Mouse (Mus musculus) heart, adult 2 months (tissue): ENCODE data around the gene Itih1. TPM values are rescaled to one million over a fixed set of nuclear protein-coding genes. Genes with fewer than 3 reads are reported as not detected.
A peak's percentile ranks its signal among the peaks of the same experiment; 100 is the strongest.

ENCODE experiments used
- DNase-seq, 2 experiments: peaks; one replicate each; pipeline ENCODE4 v3.0.0; 2021
- H3K27ac ChIP-seq: fragments of 200-600 bp; 2 replicates; pipeline ENCODE4 v1.8.1; 2022
- H3K27me3 ChIP-seq: fragments of 200-500 bp; 2 replicates; pipeline ENCODE4 v1.6.1; 2012; ENCODE audit warnings: mild to moderate bottlenecking, low read length, inconsistent platforms, mixed read lengths; ENCODE audit not compliant: control insufficient read depth, insufficient read depth
- H3K36me3 ChIP-seq: fragments of 200-500 bp; 2 replicates; pipeline ENCODE4 v1.6.1; 2012; ENCODE audit warnings: low read length, inconsistent platforms; ENCODE audit not compliant: control insufficient read depth, insufficient read depth
- H3K4me1 ChIP-seq: fragments of 200-500 bp; 2 replicates; pipeline ENCODE4 v1.6.1; 2011; ENCODE audit warnings: low read length; ENCODE audit not compliant: control insufficient read depth, insufficient read depth
- H3K4me3 ChIP-seq: fragments of 200-600 bp; 2 replicates; pipeline ENCODE4 v1.8.1; 2022
- H3K79me2 ChIP-seq: fragments of 200-500 bp; replicated peaks from 2 replicates; pipeline ENCODE4 v1.6.1; 2012; ENCODE audit warnings: mild to moderate bottlenecking, inconsistent platforms, low read length, moderate library complexity, mixed read lengths; ENCODE audit not compliant: control insufficient read depth, insufficient read depth
- H3K9ac ChIP-seq: fragments of 200-500 bp; 2 replicates; pipeline ENCODE4 v1.6.1; 2012; ENCODE audit warnings: low read depth, mild to moderate bottlenecking, control low read depth, inconsistent platforms, low read length, mixed read lengths
- CTCF ChIP-seq: fragments of 200-600 bp; IDR thresholded peaks from 2 replicates; pipeline ENCODE4 v1.8.1; 2022; ENCODE audit warnings: antibody characterized with exemption, mild to moderate bottlenecking, moderate library complexity
- EP300 ChIP-seq: fragments of 200-500 bp; IDR thresholded peaks from 2 replicates; pipeline ENCODE4 v1.6.1; 2011; ENCODE audit warnings: low read depth, low read length, control low read depth; ENCODE audit not compliant: insufficient read depth
- POLR2A ChIP-seq: fragments of 200-500 bp; IDR thresholded peaks from 2 replicates; pipeline ENCODE4 v1.6.1; 2011; ENCODE audit warnings: mild to moderate bottlenecking, low read depth, low read length, control low read depth; ENCODE audit not compliant: insufficient read depth
- WGBS: fragments of 180-500 bp; shearing (Covaris S2); methylation state at CpG from one replicate; pipeline ENCODE4 v1.1.7; 2018; 5-methylcytosine and 5-hydroxymethylcytosine counted together
- intact Hi-C: fragments of 180-260 bp; cut with DNase I; formaldehyde crosslinking; loops from one replicate; pipeline ENCODE4 v1.15.1; 2025
- polyA plus RNA-seq: library from polyadenylated mRNA; depleted of rRNA; stranded (reverse); fragments of >200 nt; gene quantifications from 2 replicates; pipeline ENCODE4 v1.2.3, GENCODE M21; 2012
- total RNA-seq, 2 experiments: library from RNA; stranded (reverse); gene quantifications; 2 replicates each; pipeline ENCODE4 v1.2.3; 2021

Itih1 gene
- total and polyA plus RNA-seq, 3 experiments: 0.04 TPM; not detected in 2

GRCm38 (mm10) chr14:30951154-30951825 lies 8.2 kb upstream of the Itih1 start, which contains the start of gene Nek4:
Gene Nek4 (plus strand): TSS chr14:30951377.
- H3K4me3 ChIP-seq: peak within 1 kb of the TSS; percentile 98
- H3K36me3 ChIP-seq: no peaks in the 10 kb centered on the region
- under 1% methylated on average over 57 of the region's 57 CpGs for WGBS
- H3K27me3 ChIP-seq: no peaks in the 10 kb centered on the region
- peak; percentile 74 for TF ChIP-seq POLR2A
- peak; percentile 52 for TF ChIP-seq CTCF
- peak; percentile 67; the same call in 1 of the 2 replicates for TF ChIP-seq EP300
- no peaks in the 10 kb centered on the region for H3K79me2 ChIP-seq
- intact Hi-C loops: loop anchor here (2.0 kb wide), 1 partner anchor 124 kb away; no protein-coding TSS in a partner anchor
- peak within 1 kb of the TSS; percentile 96 for H3K9ac ChIP-seq
- H3K4me1 ChIP-seq: peaks cover 2% of the 10 kb centered on the region
- H3K27ac ChIP-seq: peak within 1 kb of the TSS; percentile 79
- DNase-seq: peak; percentile 94 to 98

GRCm38 (mm10) chr14:30949986-30950385 lies 6.9 kb upstream of the Itih1 start:
- TF ChIP-seq CTCF (0 out of 2 replicates have a peak, but pooled peaks have one; percentile 0), EP300 (no peak)
- peaks cover 2% of the 10 kb centered on the region for H3K4me1 ChIP-seq
- H3K79me2 ChIP-seq: no peaks in the 10 kb centered on the region
- no peak overlapping the region for H3K9ac ChIP-seq
- 93% methylated on average over 10 of the region's 10 CpGs for WGBS
- no peak for DNase-seq
- intact Hi-C loops: loop anchor here (2.0 to 10.0 kb wide), 3 partner anchors 68 to 235 kb away; partner anchors contain the start of gene Sfmbt1
- no peaks in the 10 kb centered on the region for H3K36me3 ChIP-seq
- no peak overlapping the region for H3K4me3 ChIP-seq
- H3K27me3 ChIP-seq: no peaks in the 10 kb centered on the region
- H3K27ac ChIP-seq: no peak overlapping the region

GRCm38 (mm10) chr14:30944745-30945144 lies 1.7 kb upstream of the Itih1 start:
- no peaks in the 10 kb centered on the region for H3K4me1 ChIP-seq
- H3K9ac ChIP-seq: no peak overlapping the region
- intact Hi-C loops: loop anchor here (2.0 to 10.0 kb wide), 3 partner anchors 62 to 230 kb away; partner anchors contain the start of gene Sfmbt1
- no peak for DNase-seq
- H3K27me3 ChIP-seq: no peaks in the 10 kb centered on the region; the same call in 1 of the 2 replicates
- H3K4me3 ChIP-seq: no peak overlapping the region
- WGBS: 88% methylated on average over 2 of the region's 2 CpGs
- no peak overlapping the region; the same call in 1 of the 2 replicates for H3K27ac ChIP-seq
- no peaks in the 10 kb centered on the region for H3K79me2 ChIP-seq
- TF ChIP-seq EP300 (no peak), POLR2A (no peak), CTCF (no peak)
- H3K36me3 ChIP-seq: no peaks in the 10 kb centered on the region

- no peak overlapping the region for H3K9ac ChIP-seq
- intact Hi-C loops: loop anchor here (2.0 to 10.0 kb wide), 2 partner anchors 77 to 229 kb away; partner anchors contain the start of gene Sfmbt1
- H3K27ac ChIP-seq: peak overlapping the region; percentile 36
- DNase-seq: peak; percentile 55 to 70
- no peaks in the 10 kb centered on the region for H3K36me3 ChIP-seq
- H3K4me1 ChIP-seq: no peaks in the 10 kb centered on the region
- no peaks in the 10 kb centered on the region for H3K79me2 ChIP-seq
- 57% methylated on average over 11 of the region's 11 CpGs for WGBS
- H3K27me3 ChIP-seq: no peaks in the 10 kb centered on the region; the same call in 1 of the 2 replicates
- TF ChIP-seq EP300 (0 out of 2 replicates have a peak, but pooled peaks have one; percentile 18), CTCF (peak; percentile 87), POLR2A (no peak)
- no peak overlapping the region for H3K4me3 ChIP-seq
These were observed 978 bp upstream of the Itih1 start for GRCm38 (mm10) chr14:30943860-30944674.

GRCm38 (mm10) chr14:30942254-30942653 lies 835 bp downstream of the Itih1 start:
- no peak for TF ChIP-seq POLR2A
- no peak for TF ChIP-seq CTCF
- TF ChIP-seq EP300: no peak
- Histone ChIP-seq H3K27ac (no peak overlapping the region), H3K4me1 (no peaks in the 10 kb centered on the region), H3K36me3 (no peaks in the 10 kb centered on the region), H3K79me2 (no peaks in the 10 kb centered on the region), H3K27me3 (no peaks in the 10 kb centered on the region; the same call in 1 of the 2 replicates), H3K4me3 (no peak overlapping the region), H3K9ac (no peak overlapping the region)
- intact Hi-C loops: loop anchor here (10.0 kb wide), 1 partner anchor 227 kb away; the partner anchor contains the start of gene Sfmbt1
- WGBS: 84% methylated on average over 4 of the region's 4 CpGs
- DNase-seq: no peak
